Mouse (Mus musculus): ENCODE data around the gene Zc4h2. TPM values are rescaled to one million over a fixed set of nuclear protein-coding genes. Genes with fewer than 3 reads are reported as not detected.
A peak's percentile ranks its signal among the peaks of the same experiment; 100 is the strongest.

The Zc4h2 gene
- 1 to 10 TPM; 3.3 to 5.6 TPM for total RNA-seq (2021)
- long read RNA-seq, experiment 1, partial matches to known transcripts = 0 of 1 reads
- long read RNA-seq, experiment 1, other reads (novel, unspliced or antisense) = 1 of 1 reads
- long read RNA-seq, experiment 2, partial matches to known transcripts = 0 of 1 reads
- long read RNA-seq, experiment 2, other reads (novel, unspliced or antisense) = 1 of 1 reads

- DNase-seq = peak; percentile 74
Observed at GRCm38 (mm10) chrX:95657804-95658599, at the start of gene Zc4h2. Zc4h2 (minus strand) TSS chrX:95658509.

GRCm38 (mm10) chrX:95687119-95687518 is 28.8 kb upstream of the Zc4h2 start:
- DNase-seq = peak; percentile 1

GRCm38 (mm10) chrX:95682206-95682605 is 23.9 kb upstream of the Zc4h2 start:
- DNase-seq = no peak

- DNase-seq = peak; percentile 8
Observed at GRCm38 (mm10) chrX:95658600-95659084, 333 bp upstream of the Zc4h2 start.

GRCm38 (mm10) chrX:95600609-95601008 is 57.7 kb downstream of the Zc4h2 start:
- no peak for DNase-seq

Other genes starting within 250 kb of the Zc4h2 start
- 10 to 100 TPM; 10.3 to 15.0 TPM for gene Amer1, start 213.6 kb downstream of the Zc4h2 start, total RNA-seq (2021)
- 1 to 10 TPM; 1.3 to 5.8 TPM for gene Asb12, start 100.5 kb downstream of the Zc4h2 start, total RNA-seq (2021)
- not detected for gene Pfn5, start 100.4 kb downstream of the Zc4h2 start, total RNA-seq (2021)
- gene Zc3h12b, start 53.2 kb upstream of the Zc4h2 start, total RNA-seq (2021) = 1 to 10 TPM; 2.7 to 4.2 TPM